Mouse (Mus musculus) gastrocnemius, postnatal 25 days (tissue): ENCODE data around the gene Eif4a2. TPM values are rescaled to one million over a fixed set of nuclear protein-coding genes. Genes with fewer than 3 reads are reported as not detected.

Experiments
- DNase-seq: peaks from one replicate; pipeline ENCODE4 v3.0.0; 2022
- total RNA-seq, 2 experiments: library from RNA; stranded (reverse); gene quantifications; 1 replicate in 1 of 2; 2 replicates in 1 of 2; pipeline ENCODE4 v1.2.3; 2021

Eif4a2 gene
- total RNA-seq, 2 experiments from 2014 or later: 362 to 414 TPM

DNA sequence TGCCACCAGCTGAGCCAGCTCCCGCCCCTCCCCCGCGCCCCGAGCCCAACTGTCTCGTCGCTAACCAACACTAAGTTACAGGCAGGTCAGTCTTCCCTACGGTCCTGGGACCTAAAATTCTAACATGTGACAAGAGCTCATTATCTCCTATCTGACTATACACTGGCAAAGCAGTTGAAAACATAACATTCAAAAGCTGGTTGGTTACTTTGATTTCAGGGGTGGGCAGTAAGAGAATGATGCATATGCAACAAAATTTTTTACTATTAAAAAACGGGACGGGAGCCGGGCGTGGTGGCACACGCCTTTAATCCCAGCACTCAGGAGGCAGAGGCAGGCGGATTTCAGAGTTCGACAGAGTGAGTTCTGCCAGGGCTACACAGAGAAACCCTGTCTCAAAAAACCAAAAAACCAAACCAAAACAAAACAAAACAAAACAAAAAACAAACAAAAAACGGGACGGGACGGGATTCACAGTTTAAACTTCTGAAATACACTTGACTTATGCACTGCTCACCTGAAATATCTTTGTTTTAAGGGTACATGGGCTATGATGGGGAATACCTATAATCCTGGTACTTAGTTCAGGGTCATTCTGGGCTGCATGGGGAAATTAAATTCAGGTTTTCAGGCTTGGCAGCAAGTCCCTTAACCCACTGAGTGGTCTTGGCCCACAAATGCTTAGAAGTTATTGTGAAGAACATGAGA, 4.1 kb upstream of the Eif4a2 start:
- DNase-seq: no peak

DNA sequence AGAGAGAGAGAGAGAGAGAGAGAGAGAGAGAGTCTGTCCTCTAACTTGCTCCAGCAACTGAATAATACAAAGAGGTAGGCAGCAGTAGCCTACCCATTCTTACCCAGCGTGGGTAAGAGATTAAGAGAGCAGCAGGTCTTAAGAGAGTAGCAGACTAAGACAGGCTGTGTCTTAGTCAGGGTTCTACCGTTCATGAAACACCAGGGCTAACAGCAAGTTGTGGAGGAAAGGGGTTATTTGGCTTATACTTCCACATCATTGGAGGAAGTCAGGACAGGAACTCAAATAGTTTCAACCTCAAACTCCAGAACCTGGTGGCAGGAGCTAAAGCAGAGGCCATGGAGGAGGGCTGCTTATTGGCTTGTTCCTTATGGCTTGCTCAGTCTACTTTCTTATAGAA, 3.4 kb upstream of the Eif4a2 start:
- no peak for DNase-seq

DNA sequence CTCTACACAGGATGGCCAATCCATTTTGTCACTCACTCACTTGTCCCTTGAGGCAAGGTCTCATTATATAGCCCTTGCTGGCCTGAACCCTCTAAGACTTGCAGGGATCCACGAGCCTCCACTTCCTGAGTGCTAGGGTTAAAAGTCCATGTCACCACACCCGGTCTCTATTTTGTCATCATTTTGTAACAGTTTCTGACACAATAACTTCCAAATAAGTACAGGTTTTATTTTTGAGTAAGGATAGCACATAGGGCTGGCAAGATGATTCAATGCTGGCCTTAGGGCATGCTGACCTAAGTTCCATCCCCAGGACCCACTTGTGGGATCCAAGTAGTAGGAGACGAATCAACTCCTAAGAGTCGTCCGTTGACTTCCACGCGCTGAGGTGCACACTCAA, 1.1 kb upstream of the Eif4a2 start:
- no peak for DNase-seq

DNA sequence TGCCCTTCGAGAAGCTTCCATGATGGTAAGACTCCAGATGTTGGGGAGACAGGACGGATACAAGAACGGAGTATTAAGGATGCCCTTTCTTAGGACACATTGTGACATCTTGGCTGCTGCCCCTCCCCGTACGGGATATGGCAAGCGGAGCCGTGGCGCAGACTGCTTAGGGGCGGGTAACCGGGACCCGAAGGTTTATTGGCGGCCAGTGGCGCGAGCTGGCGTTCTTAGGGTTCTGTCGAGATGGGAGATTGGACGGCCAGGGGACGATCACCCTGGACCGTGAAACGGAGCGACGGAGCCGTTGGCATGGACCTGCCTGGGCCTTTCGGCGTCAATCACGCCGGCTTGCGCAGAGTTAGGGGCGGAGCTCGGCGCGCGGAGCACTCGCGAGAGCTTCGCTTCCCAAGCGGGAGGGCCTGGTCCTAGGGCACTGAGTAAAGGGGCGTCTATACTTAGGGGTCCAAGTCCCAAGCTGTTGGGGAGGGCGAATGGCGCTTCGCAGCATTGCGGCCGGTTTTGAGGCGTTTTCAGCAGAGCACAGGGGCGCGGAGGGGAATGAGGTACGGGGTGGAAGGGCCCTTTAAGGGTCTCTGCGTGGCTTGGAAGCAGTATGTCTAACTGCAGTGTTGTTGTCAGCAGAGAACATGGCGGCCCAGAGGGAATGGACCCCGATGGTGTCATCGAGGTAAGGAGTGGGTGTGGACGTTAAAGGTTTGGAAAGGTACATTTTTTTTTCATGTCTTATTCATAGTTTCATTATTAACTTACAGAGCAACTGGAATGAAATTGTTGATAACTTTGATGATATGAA, 909 bp downstream of the Eif4a2 start:
- peak; percentile 80 for DNase-seq

DNA sequence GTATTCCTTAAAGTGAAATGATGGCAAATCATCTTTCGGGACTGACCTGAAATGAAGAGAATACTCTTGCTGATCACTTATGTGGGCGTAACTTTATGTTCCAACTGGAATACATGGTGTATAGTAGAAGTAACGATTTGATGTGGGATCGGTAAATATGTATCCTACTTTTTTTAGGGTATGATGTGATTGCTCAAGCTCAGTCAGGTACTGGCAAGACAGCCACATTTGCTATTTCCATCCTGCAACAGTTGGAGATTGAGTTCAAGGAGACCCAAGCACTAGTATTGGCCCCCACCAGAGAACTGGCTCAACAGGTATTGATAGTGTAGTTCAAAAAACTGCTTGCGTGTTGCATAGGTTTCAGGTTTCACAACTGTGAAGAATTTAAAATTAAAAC, 1.7 kb downstream of the Eif4a2 start:
- DNase-seq: no peak

DNA sequence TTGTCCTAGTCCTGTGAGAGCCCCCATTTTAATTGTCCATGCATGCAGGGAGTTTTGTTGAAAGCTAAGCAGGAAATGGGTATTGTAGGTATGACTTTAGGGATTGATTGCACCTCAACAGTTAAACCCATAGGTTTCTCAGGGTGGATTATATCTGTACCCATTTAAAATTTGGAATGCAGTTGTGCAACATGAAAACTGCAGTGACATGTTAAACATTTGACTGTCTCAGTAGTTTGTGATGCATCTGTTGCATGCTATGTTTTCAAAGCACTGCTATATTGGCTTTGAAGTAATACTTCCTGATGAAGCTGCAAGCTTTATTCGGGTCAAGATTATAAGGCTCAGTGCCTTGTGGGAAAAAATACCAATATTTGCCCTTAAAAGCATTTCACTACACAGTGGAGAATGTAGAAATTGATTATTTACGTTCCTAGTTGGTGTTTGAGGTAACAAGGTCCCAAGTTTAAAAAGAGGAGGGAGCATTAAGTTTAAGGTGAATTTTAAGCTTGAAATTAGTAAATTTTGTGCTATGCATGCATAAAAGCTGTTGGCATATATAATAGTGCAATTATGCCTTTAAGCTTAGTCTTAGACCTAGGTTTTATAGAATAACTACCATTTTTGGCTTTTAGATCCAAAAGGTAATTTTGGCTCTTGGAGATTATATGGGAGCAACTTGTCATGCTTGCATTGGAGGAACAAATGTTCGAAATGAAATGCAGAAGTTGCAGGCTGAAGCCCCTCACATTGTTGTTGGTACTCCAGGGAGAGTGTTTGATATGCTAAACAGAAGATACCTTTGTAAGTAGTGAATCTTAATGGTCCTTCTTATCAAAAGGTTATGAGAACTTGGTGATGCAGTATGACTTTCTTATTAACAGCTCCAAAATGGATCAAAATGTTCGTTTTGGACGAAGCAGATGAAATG, 2.4 kb downstream of the Eif4a2 start:
- no peak for DNase-seq

DNA sequence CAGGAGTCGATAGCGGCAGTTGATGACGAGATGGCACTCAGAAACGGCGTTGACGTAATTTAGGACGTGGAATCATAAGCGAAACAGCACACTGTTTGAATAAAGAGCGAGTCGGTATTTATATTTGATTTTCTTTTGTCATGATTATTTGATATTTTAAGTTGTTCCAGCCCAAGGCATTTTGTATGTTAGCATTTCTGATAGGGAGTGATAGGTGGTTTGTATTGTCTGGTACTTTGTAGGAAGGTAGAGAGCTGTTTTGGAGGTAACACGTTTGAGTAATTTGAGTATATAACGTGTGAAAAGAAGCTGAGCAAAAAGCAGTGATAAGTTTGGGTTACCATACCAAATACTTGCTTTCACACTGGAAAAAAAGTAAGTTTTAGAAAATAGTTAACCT, 5.1 kb downstream of the Eif4a2 start:
- no peak for DNase-seq

DNA sequence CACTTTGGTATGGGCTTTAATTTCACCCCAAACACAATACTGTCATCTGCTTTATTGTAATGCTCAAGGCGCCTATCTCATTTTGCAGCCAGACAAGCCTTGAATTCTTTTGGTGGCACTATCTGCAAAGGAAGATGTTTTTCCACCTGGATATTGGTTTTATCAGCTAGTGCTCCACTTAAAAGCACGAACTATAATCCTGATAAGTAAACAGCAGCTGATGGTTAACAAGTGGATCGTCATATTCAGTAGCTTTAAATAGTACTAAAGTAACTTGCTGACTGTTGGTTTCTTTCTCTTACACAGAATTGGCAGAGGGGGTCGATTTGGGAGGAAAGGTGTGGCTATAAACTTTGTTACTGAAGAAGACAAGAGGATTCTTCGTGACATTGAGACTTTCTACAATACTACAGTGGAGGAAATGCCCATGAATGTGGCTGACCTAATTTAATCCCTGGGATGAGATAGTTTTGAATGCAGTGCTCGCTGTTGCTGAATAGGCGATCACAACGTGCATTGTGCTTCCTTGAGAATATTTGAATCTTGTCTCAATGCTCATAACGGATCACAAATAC, 5.7 kb downstream of the Eif4a2 start:
- DNase-seq: no peak

DNA sequence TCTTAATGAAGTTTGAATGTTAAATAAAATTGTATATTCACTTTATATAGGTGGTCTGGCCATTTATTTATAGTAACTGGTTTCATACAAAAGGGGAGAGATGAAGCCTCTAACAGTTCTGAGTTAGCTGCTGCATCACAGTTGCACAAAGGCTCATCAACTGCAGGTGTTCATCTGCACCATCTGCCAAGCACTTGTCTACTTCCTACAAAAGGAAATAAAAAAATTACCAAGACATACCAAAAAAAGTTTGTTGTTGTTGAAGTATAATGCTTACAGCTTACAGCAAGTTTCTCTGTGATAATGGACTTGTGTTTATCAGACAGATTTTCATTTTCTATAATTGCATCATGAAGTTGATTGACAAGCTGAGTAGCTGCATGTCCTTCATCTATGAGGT, 6.7 kb downstream of the Eif4a2 start:
- DNase-seq: no peak

DNA sequence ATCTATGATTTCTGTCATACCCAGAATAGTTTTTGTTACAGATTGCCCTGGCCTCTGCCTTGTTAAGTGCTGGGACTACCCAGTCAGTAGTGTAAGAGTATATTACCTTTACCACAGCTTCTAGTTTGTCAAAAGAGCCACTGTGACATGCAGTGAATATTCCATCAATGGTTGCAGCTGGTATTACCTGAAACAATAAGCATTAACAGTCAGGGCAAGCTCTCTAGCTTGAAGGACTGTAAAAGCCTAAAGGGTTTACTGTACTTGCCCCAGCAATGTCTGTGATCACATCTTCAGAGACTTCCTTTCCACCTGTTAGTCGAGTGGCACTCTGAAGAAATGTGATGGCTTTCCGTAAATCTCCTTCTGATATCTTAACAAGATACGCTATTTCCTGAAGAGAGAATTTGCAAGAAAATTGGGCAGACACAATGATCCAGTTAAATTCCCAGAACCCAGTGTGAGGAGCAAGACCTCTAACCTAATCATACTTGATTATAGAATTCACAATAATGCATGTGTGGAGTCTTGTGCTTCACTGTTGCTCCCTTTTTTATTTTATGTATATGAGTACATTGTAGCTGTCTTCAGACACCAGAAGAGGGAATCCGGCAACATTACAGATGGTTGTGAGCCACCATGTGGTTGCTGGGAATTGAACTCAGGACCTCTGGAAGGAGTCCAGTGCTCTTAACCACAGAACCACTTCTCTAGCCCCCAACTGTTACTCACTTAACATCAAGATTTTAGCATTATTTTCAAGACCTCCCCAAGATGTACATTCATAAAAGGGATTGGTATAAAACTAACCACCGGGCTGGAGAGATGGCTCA, 7.3 kb downstream of the Eif4a2 start:
- DNase-seq: no peak

DNA sequence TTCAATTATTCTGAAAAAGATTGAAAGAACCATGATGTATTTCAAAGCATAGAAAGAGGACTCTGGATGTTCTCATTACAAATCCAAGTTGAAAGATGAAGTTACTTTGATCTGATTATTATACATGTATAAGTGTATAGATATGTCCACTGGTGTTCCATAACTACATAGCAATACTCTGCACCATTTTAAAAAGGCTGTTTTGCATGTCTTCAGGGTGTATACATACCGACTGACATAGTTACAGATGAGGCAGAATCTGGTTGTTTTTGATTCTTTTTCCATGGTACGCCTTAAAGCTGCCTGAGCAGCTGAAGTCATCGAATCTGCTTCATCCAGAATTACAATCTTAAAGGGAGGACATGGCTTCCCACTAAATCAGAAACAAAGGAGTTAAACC, 8.2 kb downstream of the Eif4a2 start:
- no peak for DNase-seq

DNA sequence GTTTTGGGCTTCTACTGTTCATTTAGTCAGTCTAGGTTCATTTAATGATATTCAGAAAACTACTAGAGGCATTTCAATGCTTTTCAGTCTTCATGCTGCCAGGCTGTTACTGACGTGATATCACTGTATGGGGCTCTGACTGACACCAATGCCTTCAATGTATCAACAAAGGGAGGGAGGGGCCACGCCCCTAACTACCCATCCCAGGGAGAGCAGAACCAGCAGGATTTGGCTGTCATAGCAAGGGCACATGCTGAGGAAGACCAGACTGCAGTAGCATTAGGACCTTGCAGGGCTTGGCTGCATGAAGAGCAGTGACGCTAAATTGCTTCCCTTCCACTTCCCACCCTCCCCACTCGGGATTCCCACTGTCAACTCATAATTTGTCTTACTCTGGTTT, 9.9 kb downstream of the Eif4a2 start:
- DNase-seq: no peak

DNA sequence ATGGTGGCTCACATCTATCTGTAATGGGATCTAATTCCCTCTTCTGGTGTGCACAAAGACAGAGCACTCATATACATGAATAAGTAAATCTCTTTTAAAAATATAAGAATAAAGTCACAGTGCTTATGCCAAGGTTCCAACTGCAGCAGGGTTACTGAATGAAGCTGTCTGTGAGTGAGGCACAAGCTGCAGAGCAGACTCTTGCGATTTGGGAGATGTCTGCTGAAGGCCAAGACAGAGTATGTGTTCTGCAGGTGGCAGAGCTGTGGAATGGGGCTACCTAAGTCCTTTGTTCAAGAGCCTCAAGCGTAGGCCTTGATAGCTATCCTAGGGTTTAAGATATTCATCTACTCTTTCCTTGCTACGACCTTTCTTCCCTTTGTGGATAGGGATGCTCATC, 15.2 kb downstream of the Eif4a2 start:
- no peak for DNase-seq

DNA sequence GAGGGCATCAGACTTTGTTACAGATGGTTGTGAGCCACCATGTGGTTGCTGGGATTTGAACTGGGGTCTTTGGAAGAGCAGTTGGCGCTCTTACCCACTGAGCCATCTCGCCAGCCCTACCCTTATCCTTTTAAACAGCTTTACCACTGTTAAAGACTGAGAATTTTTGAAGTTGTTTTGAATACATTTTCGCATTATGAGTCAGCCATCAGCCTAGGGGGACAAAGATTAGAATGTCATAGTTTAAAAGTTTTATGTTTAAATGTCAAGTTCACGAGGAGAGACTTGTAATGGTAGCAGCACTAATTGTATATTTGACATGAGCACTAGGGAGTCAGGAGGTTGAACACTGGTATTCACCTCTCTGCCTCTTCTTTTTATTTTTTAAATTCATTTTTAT, 15.9 kb downstream of the Eif4a2 start:
- DNase-seq: no peak

DNA sequence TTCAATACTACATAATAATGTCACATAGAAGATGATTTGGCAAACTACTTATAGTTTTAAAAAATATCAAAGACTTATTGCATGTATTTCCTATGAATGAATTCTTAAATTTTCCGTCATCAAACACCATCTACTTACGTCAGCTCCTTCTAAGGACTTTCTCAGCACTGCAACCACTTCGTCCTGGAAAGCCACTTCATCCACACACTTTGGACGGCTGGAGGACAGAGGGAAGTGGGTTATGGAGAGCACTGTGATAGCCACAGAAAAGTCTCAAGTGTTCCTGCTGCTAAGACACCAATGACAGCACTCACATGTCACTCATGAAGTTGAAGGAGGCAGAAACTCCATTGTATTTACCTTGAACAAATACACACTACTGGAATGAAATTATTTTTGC, 17.2 kb downstream of the Eif4a2 start:
- no peak for DNase-seq

DNA sequence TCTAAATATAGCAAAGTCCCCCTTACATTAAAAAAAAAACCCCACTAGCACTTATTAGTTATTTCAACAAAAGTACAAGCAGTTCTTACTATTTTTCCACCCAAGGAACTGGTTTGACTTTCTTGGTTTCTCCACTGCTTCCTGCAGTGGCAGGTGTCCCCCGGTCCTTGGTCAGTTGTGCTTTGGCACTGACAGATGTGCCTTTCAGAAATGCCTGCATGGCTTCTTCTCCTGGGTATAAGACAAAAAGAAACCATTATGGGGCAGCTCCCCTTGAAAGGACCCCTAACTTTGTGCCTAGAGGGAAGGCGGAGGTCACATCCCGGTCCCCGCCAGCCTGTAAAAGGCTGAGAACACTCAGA, 20.0 kb downstream of the Eif4a2 start:
- DNase-seq: no peak

DNA sequence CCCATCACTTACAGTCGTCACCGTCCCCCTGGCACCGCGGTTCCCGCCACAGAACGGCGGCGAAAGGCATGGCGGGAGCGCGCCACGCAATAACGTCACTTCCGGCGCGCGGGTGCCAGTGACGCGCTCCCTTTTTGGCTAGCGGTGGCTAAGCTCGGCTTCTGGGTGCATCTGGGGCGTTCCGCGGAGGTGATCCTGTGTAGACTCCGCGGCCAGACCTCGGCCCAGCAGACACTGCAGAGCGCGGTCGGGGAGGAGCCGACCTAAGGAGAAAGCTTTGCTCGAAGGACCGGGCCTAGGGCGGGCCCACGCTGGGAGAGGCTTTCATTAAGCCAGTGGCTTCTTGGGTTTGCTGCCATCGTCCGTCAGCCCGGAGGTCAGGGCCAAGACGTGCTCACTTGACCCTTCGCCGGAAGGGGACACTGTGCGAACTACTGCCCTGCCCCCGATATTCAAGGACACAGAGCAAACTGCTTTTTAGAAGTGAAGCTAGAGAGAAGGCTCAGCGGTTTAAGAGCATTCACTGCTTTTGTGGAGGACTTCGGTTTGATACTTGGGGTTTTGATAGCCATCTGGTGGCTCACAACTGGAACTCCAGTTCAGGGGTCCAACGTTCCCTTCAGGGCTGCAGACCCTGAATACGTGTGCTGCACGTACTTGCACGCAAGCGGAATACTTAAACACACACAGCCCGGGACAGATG, 20.6 kb downstream of the Eif4a2 start, which contains the start of gene Rfc4:
TSS of gene Rfc4 (minus strand) at position 65 of the 703 bp plus-strand sequence.
- DNase-seq: peak; percentile 91

DNA sequence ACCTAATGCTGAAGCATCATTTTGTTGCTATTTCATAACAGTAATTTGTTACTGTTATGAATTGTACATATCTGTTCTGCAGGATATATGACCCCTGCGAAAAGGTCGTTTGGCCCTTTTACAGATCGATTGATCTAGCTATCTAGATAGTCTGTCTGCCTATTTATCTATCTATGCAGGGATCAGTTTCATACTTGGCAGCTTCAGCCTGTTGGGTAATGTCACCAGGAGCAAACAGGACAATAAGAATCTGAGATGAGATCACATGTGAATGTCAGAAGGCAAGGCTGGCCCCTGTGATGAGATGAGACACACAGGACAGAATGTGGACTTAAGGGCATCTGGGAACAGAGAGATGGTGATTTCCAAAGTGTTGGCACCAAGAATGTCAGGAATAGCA, 23.1 kb downstream of the Eif4a2 start:
- DNase-seq: no peak

DNA sequence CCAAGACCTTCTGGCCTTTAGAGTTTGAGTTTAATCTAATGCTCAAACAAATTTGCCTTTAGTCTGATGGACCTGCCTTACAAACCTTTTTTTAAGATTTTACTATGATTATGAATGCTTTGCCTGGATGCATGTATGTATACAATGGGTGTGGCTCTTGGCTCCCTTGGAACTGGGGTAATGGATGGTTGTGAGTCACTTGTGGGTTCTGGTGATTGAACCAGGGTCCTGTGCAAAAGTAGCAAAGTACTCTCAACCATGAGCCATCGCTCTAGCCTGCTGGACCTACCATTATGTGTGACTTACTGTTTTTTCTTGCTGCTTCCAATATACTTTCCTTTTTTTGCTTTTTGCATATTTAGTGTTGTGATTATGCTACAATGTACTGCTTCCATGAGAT, 25.1 kb downstream of the Eif4a2 start:
- no peak for DNase-seq

DNA sequence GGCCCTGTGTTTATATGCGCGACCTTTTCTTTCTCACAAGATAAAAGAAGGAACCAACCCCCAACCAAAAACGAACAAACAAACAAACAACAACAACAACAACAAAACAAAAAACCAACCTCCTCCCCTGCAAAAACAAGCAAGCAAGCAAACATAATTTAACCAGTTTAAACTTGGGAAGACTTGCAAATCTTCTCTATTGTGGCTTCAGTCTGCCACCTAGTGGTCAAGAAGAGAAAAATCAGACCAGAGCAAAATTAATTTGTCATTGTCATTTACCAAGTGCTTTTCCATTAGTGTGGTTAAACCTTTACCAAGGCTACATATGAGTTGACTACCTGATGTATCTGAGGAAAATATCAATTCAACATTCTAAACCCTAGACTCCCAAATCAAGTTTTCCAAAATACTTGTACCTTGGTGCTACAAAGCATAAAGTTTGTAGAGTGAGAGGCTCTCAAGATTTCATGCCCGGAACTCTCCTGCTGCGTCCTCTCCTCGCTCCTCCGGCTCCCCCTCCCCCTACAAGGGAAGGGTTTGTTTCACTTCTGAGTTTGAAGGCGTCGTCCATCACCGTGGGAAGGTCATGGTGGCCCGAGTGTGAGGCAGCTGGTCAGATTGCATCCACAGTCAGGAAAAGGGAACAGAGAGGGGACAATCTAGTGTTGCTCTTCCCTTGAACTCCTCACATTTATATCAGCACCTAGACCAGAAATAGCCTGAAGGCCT, 28.3 kb downstream of the Eif4a2 start:
- DNase-seq: no peak
